Mouse (Mus musculus) embryo, embryonic 11.5 days (tissue): Measurements from ENCODE around the gene Slc27a5.

Experiments
- DNase-seq: peaks from one replicate; pipeline ENCODE4 v3.0.0-alpha.2; 2012; ENCODE audit warnings: low read depth, low spot score

The Slc27a5 gene

DNA sequence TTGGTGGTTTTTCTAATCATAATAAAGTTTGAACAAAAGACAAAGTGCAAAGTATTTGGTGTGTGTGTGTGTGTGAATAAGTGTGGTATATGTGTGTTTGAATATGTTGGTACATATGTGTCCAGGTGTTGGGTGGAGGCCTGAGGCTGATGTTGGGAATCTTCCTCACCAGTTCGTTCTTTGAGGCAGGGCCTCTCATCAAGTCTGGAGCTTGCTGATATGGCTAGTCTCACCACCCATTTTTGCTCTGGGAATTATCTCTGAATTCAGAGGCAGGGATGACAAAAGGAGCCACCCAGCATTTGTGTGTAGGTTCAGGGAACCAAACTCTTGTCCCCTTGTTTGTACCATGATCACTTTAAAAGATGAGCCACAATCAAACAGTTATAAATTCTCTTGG is 12.3 kb downstream of the Slc27a5 start:
- DNase-seq: no peak

DNA sequence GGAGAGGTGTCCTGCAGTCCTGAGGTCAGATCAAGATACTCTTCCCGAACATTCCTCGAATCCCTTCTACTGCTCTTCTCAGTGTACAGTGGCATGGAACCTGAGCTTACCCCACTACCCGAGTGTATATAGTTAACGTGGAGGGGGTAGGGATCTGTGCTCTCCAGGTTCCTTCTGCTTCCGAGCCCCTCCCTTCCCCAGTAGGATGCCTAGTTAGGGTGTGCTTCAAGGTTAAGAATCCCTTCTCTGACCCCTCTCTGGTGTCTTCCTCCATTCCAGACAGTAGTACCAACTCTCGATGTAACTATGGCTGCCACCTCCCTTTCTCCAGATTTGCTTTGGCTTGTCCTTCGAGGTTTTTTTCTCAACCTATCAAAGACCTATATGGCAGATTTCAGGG is 17.7 kb downstream of the Slc27a5 start:
- no peak for DNase-seq

DNA sequence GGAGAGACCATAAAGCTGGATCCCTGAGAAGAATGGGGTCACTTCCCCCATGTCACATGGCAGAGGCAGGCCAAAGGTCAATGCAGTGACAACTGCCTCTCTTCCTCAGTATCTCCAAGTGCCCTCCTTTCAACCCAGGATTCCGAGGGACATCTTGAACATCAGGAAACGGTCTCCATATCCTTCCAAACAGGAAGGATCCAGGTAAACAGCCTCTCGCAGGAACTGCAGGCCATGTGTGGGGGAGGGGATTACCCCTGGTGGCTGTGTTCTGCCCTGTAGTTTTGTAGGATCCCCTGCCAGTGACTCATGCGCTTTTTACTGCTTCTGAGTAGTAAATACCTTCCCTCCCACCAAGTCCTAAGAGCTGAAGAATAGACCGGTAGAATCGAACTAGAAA is 18.2 kb downstream of the Slc27a5 start:
- no peak for DNase-seq

DNA sequence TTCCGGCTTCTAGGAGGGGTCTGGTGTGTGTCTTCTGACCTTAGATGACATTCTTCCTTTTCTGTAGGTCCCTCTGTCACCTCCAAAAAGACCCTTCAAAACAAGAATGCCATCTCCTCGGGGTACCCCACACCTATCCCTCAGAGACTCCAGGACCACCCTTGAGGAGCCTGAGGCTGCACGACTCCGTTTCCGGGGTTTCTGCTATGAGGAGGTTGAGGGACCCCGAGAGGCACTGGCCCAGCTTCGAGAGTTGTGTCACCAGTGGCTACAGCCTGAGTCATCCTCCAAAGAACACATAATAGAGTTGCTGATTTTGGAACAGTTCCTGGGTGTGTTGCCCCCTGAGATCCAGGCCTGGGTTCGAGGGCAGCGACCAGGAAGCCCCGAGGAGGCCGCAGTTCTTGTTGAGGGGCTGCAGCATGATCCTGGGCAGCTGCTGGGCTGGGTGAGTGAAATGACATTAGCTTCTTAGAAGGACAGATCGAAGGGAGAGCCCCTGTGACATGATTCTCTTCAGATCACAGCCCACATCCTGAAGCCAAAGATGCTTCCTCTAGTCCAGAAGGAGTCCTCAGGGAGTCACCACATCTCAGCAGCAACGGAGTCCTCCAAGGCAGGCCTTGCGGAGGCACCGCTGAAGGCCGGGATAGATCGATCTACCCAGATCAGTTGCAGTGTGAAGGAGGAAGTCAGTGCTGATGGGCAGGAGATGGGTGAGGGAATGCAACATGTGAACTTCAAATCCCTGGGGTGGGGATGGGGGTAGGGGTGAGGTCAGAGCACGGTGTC is 18.9 kb downstream of the Slc27a5 start:
- DNase-seq: no peak

DNA sequence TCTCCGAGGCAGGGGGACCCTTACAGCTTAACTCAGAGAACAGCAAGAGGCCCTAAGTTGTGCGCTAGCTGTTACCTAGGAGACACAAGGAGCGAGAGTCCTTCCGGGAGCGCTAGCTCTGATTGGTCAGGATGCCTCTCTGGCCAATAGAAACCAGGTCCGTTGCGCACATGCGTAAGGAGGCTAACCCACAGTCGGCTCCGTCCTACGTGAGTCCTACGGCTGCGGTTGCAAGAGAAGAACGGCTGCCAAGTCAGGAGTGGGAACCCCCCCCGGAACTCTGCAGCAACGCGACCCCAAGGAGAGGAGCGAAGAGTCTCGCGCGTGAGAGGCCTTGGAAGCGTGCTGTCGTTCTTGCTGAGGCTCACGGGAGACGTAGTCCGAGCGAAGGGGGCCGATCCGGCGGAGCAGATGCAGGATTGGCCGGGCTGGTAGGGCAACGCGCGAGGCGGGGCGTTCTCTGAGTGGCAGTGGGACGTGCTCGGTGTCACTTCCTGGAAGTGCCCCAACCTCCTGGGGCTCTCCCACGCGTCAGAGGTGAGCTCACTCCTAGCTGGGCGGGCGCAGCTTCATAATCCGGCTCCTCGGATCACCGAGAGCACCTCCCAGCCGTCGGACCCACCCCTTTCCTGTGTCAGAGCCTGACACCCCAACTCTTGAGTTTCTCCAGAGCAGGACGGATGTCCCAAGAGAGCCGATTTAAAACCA is 20.2 kb downstream of the Slc27a5 start, which contains the start of gene Zfp446:
Zfp446 (plus strand) TSS at position 167 of the 708 bp plus-strand sequence.
- DNase-seq: peak; percentile 94

DNA sequence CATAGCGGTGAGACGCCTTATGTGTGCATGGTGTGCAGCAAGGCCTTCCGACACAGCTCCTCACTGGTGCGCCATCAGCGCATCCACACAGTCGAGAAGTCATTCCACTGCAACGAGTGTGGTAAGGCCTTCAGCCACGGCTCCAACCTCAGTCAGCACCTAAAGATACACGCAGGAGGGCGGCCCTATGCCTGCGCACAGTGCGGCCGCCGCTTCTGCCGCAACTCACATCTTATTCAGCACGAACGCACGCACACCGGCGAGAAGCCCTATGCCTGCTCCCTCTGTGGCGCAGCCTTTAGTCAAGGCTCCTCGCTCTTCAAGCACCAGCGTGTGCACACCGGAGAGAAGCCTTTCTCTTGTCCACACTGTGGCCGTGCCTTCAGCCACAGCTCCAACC is 27.1 kb downstream of the Slc27a5 start:
- no peak for DNase-seq

DNA sequence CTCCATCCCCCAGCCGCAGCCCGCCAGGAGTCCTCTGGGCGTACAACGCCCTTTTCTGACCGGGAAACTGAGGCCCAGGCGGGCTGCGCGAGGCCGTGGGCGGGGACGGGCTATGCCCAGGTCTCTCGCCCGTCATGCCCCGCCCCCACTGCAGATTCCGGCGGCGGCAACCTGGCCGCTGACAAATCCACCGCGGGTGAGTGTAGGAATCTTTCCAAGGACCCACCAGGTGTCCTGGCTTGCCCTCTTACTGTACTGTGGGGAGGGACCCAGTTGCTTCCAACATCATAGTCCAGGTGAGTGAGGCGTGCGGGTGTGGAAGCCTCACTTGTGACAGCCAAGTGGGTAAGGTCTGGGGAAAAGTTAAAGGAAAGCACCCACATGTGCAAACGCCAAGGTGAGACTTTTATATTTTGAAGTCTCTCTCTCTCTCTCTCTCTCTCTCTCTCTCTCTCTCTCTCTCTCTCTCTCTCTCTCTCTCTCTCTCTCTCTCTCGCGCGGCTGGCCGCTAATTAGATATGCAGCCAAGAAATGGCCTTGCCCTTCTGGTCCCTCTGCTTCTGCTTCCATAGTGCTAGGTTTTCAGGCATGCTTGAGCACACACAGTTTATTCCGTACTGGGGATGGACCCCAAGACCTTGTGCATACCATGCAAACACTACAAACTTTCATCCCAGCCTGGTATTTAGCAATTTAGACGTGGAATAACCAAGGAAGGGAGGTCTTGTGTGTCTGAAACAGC is 31.7 kb downstream of the Slc27a5 start:
- no peak for DNase-seq

DNA sequence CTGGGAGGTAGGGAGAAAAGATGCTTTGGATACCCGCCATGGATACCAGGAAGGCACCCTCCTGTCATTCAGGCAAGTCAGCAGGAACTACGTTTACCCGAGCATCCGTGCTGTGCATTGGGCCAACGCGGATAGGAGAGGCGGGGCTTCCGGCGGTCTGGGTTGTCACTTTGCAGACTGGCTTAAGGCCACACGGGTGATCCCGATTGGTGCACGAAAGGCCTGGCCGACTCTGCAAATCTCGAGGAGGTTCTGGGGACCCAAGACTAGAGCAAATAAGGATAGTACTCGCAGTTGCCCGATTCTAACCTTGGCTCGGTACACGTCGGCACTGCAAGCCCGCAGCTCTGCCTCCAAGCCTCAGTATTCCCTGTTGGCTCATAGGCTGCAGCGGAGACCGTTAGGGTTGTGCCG is 32.3 kb downstream of the Slc27a5 start, which contains the start of gene Zfp324:
Zfp324 (plus strand) TSS at position 161 of the 414 bp plus-strand sequence.
- peak; percentile 73 for DNase-seq

DNA sequence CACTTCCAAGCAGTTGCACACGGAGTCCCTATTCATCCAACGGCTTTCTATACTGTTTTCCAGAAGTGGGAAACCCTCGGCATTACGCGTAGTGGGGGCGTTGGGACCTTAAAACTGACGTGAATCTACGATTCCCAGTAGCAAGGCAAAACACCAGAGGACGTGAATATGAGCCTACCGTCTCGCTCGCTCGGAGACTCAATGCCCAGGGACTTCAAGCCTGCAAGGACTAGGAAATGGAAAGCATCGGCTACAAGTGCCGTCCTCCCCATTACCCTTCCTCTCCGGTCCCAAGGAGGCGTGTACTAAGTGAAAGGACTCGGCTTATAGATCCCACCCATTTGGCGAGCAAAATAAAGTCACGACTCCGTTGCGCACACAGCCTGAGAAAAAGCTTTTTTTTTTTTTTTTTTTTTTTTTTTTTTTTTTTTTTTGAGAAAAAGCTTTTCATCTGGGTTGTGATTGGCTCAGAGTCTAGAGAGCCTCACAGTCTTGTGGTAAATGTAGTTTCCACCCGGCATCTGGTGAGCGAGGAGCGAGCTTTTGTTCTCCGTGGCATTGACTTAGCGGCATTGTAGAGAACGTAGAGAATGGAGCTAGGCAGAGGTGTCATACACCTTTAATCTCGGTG is 36.4 kb downstream of the Slc27a5 start:
- peak; percentile 55 for DNase-seq

DNA sequence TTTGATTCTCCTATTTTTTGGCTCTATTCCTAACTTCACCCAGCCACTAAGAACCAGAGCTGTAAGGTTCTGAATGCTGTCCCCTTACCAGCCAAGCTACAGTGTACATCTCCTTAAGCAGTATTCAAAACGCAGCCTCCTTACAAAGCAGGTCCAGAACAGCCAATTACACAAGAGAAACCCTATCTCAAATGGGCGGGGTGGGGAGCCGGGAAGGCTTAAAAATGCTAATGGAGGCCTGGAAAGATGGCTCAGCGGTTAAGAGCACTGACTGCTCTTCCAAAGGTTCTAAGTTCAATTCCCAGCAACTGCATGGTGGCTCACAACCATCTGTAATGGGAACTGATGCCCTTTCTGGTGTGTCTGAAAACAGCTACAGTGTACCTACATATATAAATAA is 38.3 kb downstream of the Slc27a5 start:
- DNase-seq: no peak

DNA sequence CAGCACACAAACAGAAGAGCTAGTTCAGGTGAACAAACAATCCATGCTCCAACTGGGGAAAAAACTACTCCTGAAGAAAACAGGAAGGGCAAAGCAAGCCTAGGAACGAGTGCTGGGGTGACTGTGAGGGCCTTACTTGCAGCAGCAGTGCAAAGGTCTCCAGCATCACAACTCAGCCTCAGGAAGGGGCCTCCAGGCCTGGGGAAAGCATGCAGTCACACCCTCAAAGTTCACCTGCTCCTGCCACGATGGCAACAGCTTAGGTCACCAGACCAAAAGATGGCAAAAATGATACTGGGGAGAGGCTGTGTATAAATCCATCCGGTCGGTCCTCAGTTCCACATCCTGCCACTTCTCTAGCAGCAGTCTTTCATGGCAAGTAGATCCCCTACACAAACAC is 39.0 kb downstream of the Slc27a5 start:
- no peak for DNase-seq

DNA sequence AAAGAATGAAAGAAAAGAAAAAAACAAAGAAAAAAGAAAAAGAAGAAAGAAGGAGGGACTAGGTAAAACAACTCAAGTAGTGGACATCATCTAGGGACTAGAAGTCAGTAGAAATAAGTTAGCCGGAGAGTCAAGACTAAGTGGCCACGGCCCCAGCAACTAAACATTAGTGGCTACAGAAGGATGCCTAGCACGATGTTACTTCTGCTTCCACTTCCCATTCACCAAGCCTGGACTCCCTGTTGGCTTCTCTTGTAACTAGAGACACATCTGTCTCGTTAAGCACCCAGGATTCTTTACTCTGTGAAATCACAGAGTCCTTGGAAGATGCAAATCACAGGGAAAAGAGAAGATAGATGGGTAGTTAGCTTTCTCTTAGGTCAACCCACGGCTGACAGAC is 40.5 kb downstream of the Slc27a5 start:
- no peak for DNase-seq

DNA sequence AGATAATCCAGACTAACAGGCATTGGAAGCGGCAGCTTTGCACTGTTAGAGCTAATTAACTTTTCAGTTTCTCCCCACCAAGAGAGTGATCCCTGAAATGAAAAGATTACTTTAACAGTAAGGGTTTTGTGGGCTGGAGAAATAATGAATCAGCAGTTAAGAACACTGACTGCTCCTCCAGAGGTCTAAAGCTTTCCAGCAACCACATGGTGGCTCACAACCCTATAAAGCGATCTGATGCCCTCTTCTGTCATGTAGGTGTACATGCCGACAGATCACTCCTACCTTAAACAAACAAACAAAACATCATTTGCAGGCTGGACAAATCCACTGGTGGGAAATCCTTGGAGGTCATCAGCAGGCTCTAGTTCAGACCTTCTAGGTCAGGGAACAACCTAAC is 43.1 kb downstream of the Slc27a5 start:
- no peak for DNase-seq

DNA sequence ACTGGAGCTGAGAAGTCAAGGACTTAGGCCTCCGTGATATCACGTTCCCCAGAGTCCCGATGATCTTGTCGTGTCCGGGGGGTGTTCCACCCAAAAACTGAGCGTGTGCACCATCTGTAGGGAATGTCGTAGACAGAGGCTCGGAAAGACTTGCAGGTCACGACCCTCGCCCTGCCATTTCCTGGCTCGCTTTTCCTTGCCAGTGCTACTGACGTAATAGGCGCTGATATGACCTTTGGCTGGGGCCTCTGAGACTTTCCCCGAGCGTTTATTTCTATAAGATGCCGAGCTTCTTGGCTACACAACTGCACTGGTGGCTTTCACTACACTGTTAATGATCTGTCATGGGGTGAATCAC is 48.1 kb downstream of the Slc27a5 start:
- DNase-seq: no peak

DNA sequence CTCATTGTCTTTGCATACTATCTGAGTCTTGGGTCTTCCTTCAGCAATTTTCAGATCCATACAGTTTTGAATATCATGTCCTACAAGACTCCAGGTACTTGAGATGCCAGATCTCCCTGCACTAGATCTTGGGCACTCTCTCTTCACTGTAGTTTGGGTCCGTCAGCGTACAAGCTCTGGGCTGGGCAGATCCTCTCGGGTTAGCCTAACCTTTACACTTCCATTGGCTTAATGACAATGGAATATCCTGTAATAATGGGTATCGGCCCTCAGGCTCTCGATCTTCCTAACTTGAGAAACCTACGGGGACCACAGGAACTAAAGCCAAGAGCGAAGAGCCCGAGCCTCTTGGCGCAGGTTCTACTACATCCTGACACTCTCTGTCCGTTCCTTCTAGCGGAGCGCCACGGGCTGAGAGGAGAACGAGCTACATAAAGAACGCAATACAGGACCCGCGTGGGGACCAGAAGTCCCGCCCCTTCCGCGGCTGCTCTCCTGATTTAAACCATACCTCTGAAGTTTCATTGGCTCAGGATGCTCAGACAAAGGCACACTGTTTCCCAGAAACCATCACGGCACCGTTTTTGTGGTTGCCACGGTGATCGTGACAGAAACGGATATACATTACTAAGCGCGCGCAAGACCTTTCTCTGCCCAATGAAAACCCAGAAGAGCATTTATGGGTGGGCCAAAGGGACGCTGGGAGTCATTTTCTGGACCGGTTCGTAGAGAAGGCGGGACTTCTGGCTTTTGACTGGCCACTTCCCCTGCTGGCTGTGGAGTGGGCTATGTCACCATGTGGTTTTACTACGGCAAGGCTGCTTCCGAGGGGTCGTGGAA is 48.7 kb downstream of the Slc27a5 start:
- DNase-seq: peak; percentile 84

DNA sequence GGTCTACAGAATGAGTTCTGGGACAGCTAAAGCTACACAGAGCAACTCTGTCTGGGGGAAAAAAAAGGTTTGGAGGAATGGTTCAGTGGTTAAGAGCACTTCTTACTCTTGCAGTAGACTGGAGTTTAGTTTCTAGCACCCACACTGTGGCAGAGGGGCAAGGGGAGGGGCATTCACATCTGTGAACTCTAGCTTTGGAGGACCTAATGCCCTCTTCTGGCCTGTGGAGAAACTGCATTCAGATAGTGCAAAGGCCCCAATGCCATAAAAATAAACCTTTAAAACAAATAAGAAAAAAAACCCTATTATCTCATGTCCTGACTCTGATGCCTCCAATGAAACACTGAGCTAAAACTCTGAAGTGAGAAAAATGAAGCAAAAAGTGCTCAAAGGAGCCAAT is 54.5 kb downstream of the Slc27a5 start:
- no peak for DNase-seq

DNA sequence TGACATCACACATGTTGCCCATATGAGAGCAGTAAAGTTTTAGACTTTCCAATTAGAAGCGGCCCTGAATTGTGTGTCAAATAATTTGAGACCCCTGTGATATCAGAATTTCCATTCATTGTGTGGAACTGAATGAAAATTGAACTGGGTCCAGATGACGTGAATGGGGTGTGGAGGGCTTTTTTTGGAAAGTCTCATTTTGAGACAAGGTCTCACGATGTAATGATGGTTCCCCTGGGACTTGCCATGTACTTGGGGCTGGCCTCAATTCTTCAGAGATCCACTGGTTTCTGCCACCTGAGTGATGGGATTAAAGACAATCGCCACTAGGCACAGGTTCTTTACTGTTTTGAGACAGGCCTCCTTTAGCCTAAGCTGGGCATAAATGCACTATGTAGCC is 57.4 kb downstream of the Slc27a5 start:
- DNase-seq: no peak
